Comparison of ENCODE assay signal across 16 mouse cellular contexts in genomic region chr10:9173509-9173908, GRCm38 (mm10).
"Had no signal": no experiment of that assay in that cellular context is flagged by ENCODE, and none has a peak within 500 bp of the region (broad histone marks: within the 10 kb centered on the region; RNA-seq: fewer than 3 reads in every experiment).

No protein-coding gene starts in this region.

- H3K9ac ChIP-seq: neural tube, embryonic 13.5 days; neural tube, embryonic 15.5 days; stomach, embryonic 15.5 days had no signal

- H3K9me3 ChIP-seq: neural tube, embryonic 13.5 days; neural tube, embryonic 15.5 days; stomach, embryonic 15.5 days had no signal

- H3K4me3 ChIP-seq: neural tube, embryonic 13.5 days; neural tube, embryonic 15.5 days; stomach, embryonic 15.5 days had no signal

- H3K27me3 ChIP-seq: neural tube, embryonic 13.5 days; neural tube, embryonic 15.5 days; stomach, embryonic 15.5 days had no signal

- H3K27ac ChIP-seq: neural tube, embryonic 13.5 days; neural tube, embryonic 15.5 days; stomach, embryonic 15.5 days; stomach, postnatal 0 days had no signal

- DNase-seq: retina, postnatal 1 day; right cerebral cortex, adult 18-20 months; right cerebral cortex, postnatal 14 days; right cerebral cortex, postnatal 25 days; right cerebral cortex, postnatal 4 days; spleen, adult 18-20 months; thymus, adult 18-20 months; thymus, adult 2 months; thymus, postnatal 14 days; thymus, postnatal 25 days; thymus, postnatal 36 days; thymus, postnatal 4 days had no signal

- H3K36me3 ChIP-seq: neural tube, embryonic 13.5 days; neural tube, embryonic 15.5 days; stomach, embryonic 15.5 days had no signal

- H3K4me1 ChIP-seq: neural tube, embryonic 13.5 days; neural tube, embryonic 15.5 days; stomach, embryonic 15.5 days had no signal

- H3K4me2 ChIP-seq: neural tube, embryonic 13.5 days; neural tube, embryonic 15.5 days; stomach, embryonic 15.5 days had no signal
